Mouse (Mus musculus): Measurements from ENCODE around the gene Ptpn7. TPM values are rescaled to one million over a fixed set of nuclear protein-coding genes. Genes with fewer than 3 reads are reported as not detected.

Ptpn7 gene
- total and polyA plus RNA-seq, 3 experiments, result 61.4 to 81.9 (median 81.9) TPM

DNA sequence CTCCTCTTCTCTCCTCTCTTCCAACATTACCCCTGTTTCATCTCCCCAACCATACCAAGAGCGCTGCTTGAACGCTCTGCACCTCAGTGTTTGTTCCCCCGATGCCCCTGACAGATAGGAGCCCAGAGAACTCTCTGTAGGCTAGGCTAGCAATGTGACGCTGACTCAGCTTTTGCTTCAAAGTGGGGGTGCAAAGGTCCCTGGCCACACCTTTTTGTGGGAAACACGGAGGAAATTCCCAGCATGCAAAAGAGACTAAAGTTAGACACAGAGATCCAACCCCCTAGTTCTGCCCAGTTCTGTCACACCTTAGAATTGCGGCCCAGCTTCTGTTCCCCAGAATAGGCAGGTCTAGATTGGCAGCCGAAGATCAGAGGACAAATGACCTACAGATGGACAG, 46.4 kb downstream of the Ptpn7 start:
- H3K4me2 ChIP-seq (ENCODE audit: insufficient read depth, low read depth, poor library complexity, severe bottlenecking), result peak overlapping the region; percentile 39
- H3K27me3 ChIP-seq (replicated peaks), result no peaks in the 10 kb centered on the region
- peaks cover 41 to 81% of the 10 kb centered on the region in 2 experiments for H3K4me1 ChIP-seq (ENCODE audit: control insufficient read depth in 1 of 2, insufficient read depth in 2 of 2)
- peak overlapping the region; percentile 89 for H3K27ac ChIP-seq (ENCODE audit: insufficient read depth, low read depth)
- H3K79me2 ChIP-seq (replicated peaks; ENCODE audit: control insufficient read depth, extremely low read depth, insufficient read depth, poor library complexity, severe bottlenecking), result no peaks in the 10 kb centered on the region
- H3K9me3 ChIP-seq (replicated peaks; ENCODE audit: low read length), result no peaks in the 10 kb centered on the region
- H3K9ac ChIP-seq (ENCODE audit: insufficient read depth, low read depth), result peak overlapping the region; percentile 26; the same call in 1 of the 2 replicates
- in situ Hi-C loops (cut with MboI; ENCODE audit: low pct_ligation_motif_present, low pct_unique_long_range_greater_than_20kb, low sequenced_read_pairs) (no loop called here), dilution Hi-C loops (cut with MboI; ENCODE audit: extremely low pct_ligation_motif_present, extremely low pct_unique_long_range_greater_than_20kb, low sequenced_read_pairs) (no loop called here)
- H3K36me3 ChIP-seq (replicated peaks in 1 of 2; ENCODE audit: control insufficient read depth in 1 of 2, insufficient read depth in 1 of 2, low read length in 1 of 2), result no peaks in the 10 kb centered on the region
- TF ChIP-seq MAX (IDR thresholded peaks at IDR 0.05; ENCODE audit: low read length) (peak; percentile 46; the same call in 1 of the 2 replicates), SIN3A (IDR thresholded peaks at IDR 0.05; ENCODE audit: low read length) (no peak), JUN (IDR thresholded peaks at IDR 0.05; ENCODE audit: insufficient read depth, low read depth, low read length) (no peak), ETS1 (conservative IDR thresholded peaks at IDR 0.05; ENCODE audit: low read depth, low read length) (peak; percentile 65), ELF1 (IDR thresholded peaks at IDR 0.05; ENCODE audit: low read depth, low read length) (no peak), RAD21 (IDR thresholded peaks at IDR 0.05; ENCODE audit: low read depth, low read length) (no peak), IRF4 (IDR thresholded peaks at IDR 0.05; ENCODE audit: low read depth, low read length) (peak; percentile 48; the same call in 1 of the 2 replicates), ZC3H11A (IDR thresholded peaks at IDR 0.05; ENCODE audit: low read depth, low read length) (no peak), SMC3 (IDR thresholded peaks at IDR 0.05; ENCODE audit: low read depth, low read length) (no peak), JUND (conservative IDR thresholded peaks at IDR 0.05; ENCODE audit: low read depth, low read length) (no peak), MAFK (IDR thresholded peaks at IDR 0.05; ENCODE audit: insufficient replicate concordance, low read length) (peak; percentile 98), CHD1 (IDR thresholded peaks at IDR 0.05; ENCODE audit: low read depth, low read length) (no peak), GABPA (IDR thresholded peaks at IDR 0.05; ENCODE audit: insufficient replicate concordance, low read depth, low read length) (no peak), TCF12 (IDR thresholded peaks at IDR 0.05; ENCODE audit: low read depth, low read length) (peak; percentile 62), NELFE (IDR thresholded peaks at IDR 0.05; ENCODE audit: low read depth, low read length) (no peak), USF1 (IDR thresholded peaks at IDR 0.05; ENCODE audit: low read depth, low read length) (no peak), ZMIZ1 (IDR thresholded peaks at IDR 0.05; ENCODE audit: low read depth, low read length) (no peak), CHD2 (IDR thresholded peaks at IDR 0.05; ENCODE audit: low read length) (no peak), MEF2A (IDR thresholded peaks at IDR 0.05; ENCODE audit: borderline replicate concordance, low read depth, low read length) (peak; percentile 93), MXI1 (IDR thresholded peaks at IDR 0.05; ENCODE audit: low read depth, low read length) (no peak), RCOR1 (conservative IDR thresholded peaks at IDR 0.05; ENCODE audit: low read depth, low read length) (no peak), HCFC1 (IDR thresholded peaks at IDR 0.05; ENCODE audit: low read depth, low read length) (no peak), E2F4 (IDR thresholded peaks at IDR 0.05; ENCODE audit: insufficient replicate concordance, low read depth, low read length) (no peak), POLR2AphosphoS2 (IDR thresholded peaks at IDR 0.05; ENCODE audit: low read depth, low read length) (no peak), TBP (conservative IDR thresholded peaks at IDR 0.05; ENCODE audit: low read depth, low read length) (no peak), CTCF (conservative IDR thresholded peaks at IDR 0.05 in 1 of 2, IDR thresholded peaks at IDR 0.05 in 1 of 2; ENCODE audit: low read depth in 2 of 2, low read length in 2 of 2) (no peak), UBTF (IDR thresholded peaks at IDR 0.05; ENCODE audit: low read depth, low read length) (no peak), NRF1 (IDR thresholded peaks at IDR 0.05; ENCODE audit: low read depth, low read length) (no peak), POLR2A (IDR thresholded peaks at IDR 0.05; ENCODE audit: low read depth, low read length) (peak; percentile 35; the same call in 1 of the 2 replicates), EP300 (IDR thresholded peaks at IDR 0.05; ENCODE audit: low read length) (0 out of 2 replicates have a peak, but pooled peaks have one; percentile 41), PAX5 (IDR thresholded peaks at IDR 0.05; ENCODE audit: low read length) (no peak), MYC (IDR thresholded peaks at IDR 0.05; ENCODE audit: low read depth, low read length) (0 out of 2 replicates have a peak, but pooled peaks have one; percentile 18)
- peak overlapping the region in 1 of 3 experiments; percentile 20 for H3K4me3 ChIP-seq (replicated peaks in 1 of 3; ENCODE audit: low read depth in 2 of 3, low read length in 2 of 3, poor library complexity in 1 of 3)
- peak; percentile 49 for DNase-seq (ENCODE audit: extremely low read depth)

Data from CH12.LX (cell line).